Mouse (Mus musculus): ENCODE data around the gene Serpind1. TPM values are rescaled to one million over a fixed set of nuclear protein-coding genes. Genes with fewer than 3 reads are reported as not detected.

Serpind1 gene
- polyA plus RNA-seq, 1 experiment from 2014 or later = 3.6 TPM

DNA sequence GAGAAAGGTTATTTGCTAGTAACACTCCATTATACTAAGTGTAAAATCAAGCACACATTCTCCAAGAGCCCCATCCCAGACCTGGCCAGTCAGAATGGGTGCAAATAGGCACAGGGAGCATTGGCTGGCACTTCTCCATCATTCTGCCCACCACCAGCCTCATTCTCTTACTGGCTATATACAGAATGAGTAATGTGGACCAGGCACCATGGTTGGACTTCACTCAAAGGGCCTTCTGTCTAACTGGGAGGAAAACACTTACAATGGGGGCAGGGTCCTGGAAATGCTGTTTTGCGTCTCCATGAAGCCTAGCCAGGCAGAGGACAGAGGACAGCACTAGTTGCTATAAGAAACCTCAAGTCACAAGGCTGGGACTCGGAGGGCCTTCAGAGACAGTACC is 5.1 kb upstream of the Serpind1 start:
- no peaks in the 10 kb centered on the region for H3K9me3 ChIP-seq
- no peaks in the 10 kb centered on the region for H3K4me1 ChIP-seq (replicated peaks)
- H3K27ac ChIP-seq (replicated peaks) = no peak overlapping the region
- H3K27me3 ChIP-seq = no peaks in the 10 kb centered on the region
- no peak overlapping the region for H3K4me3 ChIP-seq
- no peak overlapping the region for H3K9ac ChIP-seq
- H3K4me2 ChIP-seq = no peak overlapping the region
- 81% methylated on average over 2 of the region's 2 CpGs for WGBS
- peaks cover 60% of the 10 kb centered on the region for H3K36me3 ChIP-seq
- no peak for ATAC-seq (ENCODE audit: low FRiP score, low read depth)

DNA sequence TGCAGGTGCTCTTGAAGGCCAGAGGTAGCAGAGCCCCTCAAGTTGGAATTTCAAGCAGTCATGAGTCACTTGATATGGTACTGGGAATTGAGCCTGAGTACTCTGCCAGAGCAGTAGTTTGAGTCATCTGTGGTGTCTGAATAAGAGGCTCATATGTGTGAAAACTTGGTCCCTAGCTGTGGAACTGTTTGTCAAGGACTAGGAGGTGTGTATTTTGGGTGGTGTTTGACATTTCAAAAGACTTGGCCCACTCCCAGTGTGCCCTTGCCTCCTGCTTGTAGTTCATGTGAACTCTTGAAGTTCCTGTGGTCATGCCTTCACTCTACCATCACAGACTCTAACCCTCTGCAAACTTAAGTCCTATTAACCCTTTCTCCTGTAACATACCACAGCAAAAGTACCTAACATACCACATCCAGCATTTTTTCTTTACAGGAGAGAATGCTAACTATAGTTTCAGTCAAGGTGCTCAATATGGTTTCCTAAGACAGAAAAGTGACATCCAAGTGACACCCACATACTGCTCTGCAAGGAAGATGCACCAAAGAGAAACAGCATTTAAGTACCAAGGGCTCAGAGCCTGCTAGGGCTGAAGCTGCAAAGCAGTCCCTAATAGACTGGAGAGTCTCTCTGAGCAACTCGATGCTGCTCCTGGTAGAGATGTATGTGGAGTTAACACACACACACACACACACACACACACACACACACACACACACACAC is 1.2 kb upstream of the Serpind1 start:
- 92% methylated on average over 1 of the region's 1 CpGs for WGBS
- Histone ChIP-seq H3K9ac (no peak overlapping the region), H3K27me3 (no peaks in the 10 kb centered on the region)

GRCm38 (mm10) chr16:17331855-17332254 is 684 bp downstream of the Serpind1 start:
- no peak for ATAC-seq (ENCODE audit: low FRiP score, low read depth)
- Histone ChIP-seq H3K36me3 (peaks cover 29% of the 10 kb centered on the region), H3K4me3 (no peak overlapping the region), H3K27ac (replicated peaks) (no peak overlapping the region), H3K4me1 (replicated peaks) (no peaks in the 10 kb centered on the region), H3K4me2 (no peak overlapping the region), H3K27me3 (no peaks in the 10 kb centered on the region), H3K9me3 (no peaks in the 10 kb centered on the region), H3K9ac (no peak overlapping the region)
- WGBS = 92% methylated on average over 5 of the region's 5 CpGs

More for the DNA sequence above, 1.2 kb upstream of the Serpind1 start:
- Histone ChIP-seq H3K36me3 (peaks cover 31% of the 10 kb centered on the region), H3K27ac (replicated peaks) (no peak overlapping the region), H3K9me3 (no peaks in the 10 kb centered on the region), H3K4me1 (replicated peaks) (no peaks in the 10 kb centered on the region), H3K4me3 (no peak overlapping the region), H3K4me2 (no peak overlapping the region)
- ATAC-seq (ENCODE audit: low FRiP score, low read depth) = no peak

DNA sequence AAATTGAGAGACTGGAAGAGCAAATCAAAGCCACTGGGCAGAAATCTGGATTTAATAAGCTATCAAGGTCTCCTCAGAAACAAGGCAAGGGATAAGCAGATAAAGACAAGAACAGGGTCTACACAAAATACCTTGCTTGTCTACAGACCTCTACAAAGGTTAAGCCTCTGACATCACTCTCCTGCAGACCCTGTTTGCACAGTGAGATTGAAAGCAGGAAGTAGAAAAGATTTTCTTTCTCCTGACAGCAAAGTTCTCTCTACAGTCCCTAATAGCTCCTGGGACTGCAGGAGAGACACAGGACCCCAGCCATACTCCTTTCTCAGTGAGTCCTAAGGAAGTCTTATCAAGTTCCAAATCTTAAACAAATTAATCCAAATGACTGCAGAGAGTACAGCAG is 3.4 kb downstream of the Serpind1 start:
- Histone ChIP-seq H3K27me3 (no peaks in the 10 kb centered on the region), H3K36me3 (peaks cover 33% of the 10 kb centered on the region), H3K27ac (replicated peaks) (no peak overlapping the region), H3K4me1 (replicated peaks) (no peaks in the 10 kb centered on the region), H3K9me3 (no peaks in the 10 kb centered on the region), H3K4me3 (no peak overlapping the region), H3K4me2 (no peak overlapping the region), H3K9ac (no peak overlapping the region)
- no peak for ATAC-seq (ENCODE audit: low FRiP score, low read depth)

DNA sequence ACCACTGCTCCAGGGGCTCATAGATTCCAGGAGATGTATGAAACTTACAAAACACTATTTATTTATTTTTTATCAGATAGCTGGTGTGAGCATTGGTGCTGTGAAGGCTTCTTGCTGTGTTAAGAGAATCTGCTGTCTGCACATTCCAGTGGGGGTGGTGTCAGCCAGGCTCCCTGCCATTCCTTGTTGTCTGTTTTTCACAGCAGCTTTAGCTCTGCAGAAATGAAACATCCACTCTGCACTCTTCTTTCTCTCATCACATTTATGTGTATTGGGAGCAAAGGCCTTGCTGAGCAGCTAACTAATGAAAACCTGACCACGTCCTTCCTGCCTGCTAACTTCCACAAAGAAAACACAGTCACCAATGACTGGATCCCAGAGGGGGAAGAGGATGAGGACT is 4.9 kb downstream of the Serpind1 start:
- 87% methylated on average over 1 of the region's 1 CpGs for WGBS
- ATAC-seq (ENCODE audit: low FRiP score, low read depth) = no peak
- Histone ChIP-seq H3K9ac (no peak overlapping the region), H3K9me3 (no peaks in the 10 kb centered on the region), H3K4me3 (no peak overlapping the region), H3K4me2 (no peak overlapping the region), H3K27ac (replicated peaks) (no peak overlapping the region), H3K36me3 (peaks cover 38% of the 10 kb centered on the region), H3K4me1 (replicated peaks) (no peaks in the 10 kb centered on the region), H3K27me3 (no peaks in the 10 kb centered on the region)

DNA sequence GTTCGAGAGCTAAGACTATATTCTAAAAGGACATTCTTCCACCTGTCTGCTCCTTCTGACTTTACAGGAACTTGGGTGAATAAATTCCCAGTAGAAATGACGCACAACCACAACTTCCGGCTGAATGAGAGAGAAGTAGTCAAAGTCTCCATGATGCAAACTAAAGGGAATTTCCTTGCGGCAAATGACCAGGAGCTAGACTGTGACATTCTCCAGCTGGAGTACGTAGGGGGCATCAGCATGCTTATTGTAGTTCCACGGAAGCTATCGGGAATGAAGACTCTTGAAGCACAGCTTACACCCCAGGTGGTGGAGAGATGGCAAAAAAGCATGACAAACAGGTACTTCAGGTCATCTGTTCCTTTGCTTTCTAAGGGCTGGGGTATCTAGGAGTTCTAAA is 8.5 kb downstream of the Serpind1 start:
- no peak overlapping the region for H3K4me2 ChIP-seq
- H3K4me1 ChIP-seq (replicated peaks) = no peaks in the 10 kb centered on the region
- no peak overlapping the region for H3K9ac ChIP-seq
- H3K36me3 ChIP-seq = peaks cover 47% of the 10 kb centered on the region
- no peak overlapping the region for H3K27ac ChIP-seq (replicated peaks)
- 88% methylated on average over 7 of the region's 7 CpGs for WGBS
- no peak for ATAC-seq (ENCODE audit: low FRiP score, low read depth)
- H3K9me3 ChIP-seq = no peaks in the 10 kb centered on the region
- no peak overlapping the region for H3K4me3 ChIP-seq
- no peaks in the 10 kb centered on the region for H3K27me3 ChIP-seq

GRCm38 (mm10) chr16:17340705-17341104 is 9.5 kb downstream of the Serpind1 start:
- Histone ChIP-seq H3K36me3 (peaks cover 46% of the 10 kb centered on the region), H3K4me2 (no peak overlapping the region), H3K9me3 (no peaks in the 10 kb centered on the region), H3K9ac (no peak overlapping the region), H3K27ac (replicated peaks) (no peak overlapping the region), H3K4me3 (no peak overlapping the region), H3K27me3 (no peaks in the 10 kb centered on the region), H3K4me1 (replicated peaks) (no peaks in the 10 kb centered on the region)
- WGBS = 90% methylated on average over 2 of the region's 2 CpGs
- no peak for ATAC-seq (ENCODE audit: low FRiP score, low read depth)

DNA sequence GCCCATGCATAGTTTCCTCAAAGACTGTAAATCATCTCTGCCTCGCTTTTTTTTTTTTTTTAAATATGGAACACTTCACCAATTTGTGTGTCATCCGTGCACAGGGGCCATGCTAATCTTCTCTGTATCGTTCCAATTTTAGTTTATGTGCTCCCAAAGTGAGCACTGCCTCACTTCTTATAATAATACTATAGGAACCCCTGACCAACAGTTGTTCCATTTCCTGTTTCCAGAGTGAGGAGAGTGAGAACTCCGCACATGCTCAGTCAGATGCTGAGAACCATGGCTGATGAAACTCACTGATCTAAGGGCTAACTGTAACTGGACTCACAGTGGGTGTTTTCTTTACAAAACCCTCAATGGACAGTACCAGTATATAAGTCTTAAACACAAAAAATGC is 10.7 kb downstream of the Serpind1 start:
- WGBS = 95% methylated on average over 4 of the region's 4 CpGs
- Histone ChIP-seq H3K9ac (no peak overlapping the region), H3K4me3 (no peak overlapping the region), H3K4me1 (replicated peaks) (no peaks in the 10 kb centered on the region), H3K27me3 (no peaks in the 10 kb centered on the region), H3K9me3 (no peaks in the 10 kb centered on the region), H3K27ac (replicated peaks) (no peak overlapping the region), H3K4me2 (no peak overlapping the region), H3K36me3 (peaks cover 42% of the 10 kb centered on the region)
- no peak for ATAC-seq (ENCODE audit: low FRiP score, low read depth)

DNA sequence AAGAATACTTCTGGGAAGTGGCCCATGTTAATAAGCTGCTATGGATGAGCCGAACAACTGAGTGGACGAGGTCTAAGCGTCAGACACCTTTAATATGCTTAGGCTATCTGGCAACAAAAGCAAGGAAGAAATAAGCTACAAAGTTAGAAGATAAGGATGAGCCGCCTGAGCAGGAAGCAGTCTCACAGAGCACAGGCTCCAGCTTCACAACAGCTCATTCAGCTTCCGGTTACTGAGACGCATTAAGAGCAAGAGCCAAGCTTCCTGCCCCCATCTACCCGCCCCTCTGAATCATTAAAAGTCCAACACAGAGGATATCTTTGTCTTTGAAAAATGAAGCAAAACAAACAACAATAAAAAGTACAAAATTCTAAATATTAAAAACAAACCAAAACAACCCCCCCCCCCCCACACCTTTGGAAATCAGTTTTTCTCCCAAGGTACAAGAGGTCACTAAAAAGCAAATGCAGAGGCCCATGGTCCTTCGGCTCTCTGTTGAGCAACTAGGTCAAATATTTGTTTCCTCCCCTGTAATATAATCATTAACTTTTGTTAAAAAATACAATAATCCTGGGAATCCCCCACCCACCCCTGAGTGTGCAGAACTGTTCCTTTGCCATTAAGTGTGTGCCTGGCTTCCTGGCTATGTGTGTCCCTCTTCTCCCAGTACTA is 14.1 kb downstream of the Serpind1 start:
- Histone ChIP-seq H3K4me3 (no peak overlapping the region), H3K36me3 (peaks cover 45% of the 10 kb centered on the region), H3K4me1 (replicated peaks) (no peaks in the 10 kb centered on the region), H3K27ac (replicated peaks) (no peak overlapping the region), H3K9ac (no peak overlapping the region), H3K9me3 (no peaks in the 10 kb centered on the region), H3K27me3 (no peaks in the 10 kb centered on the region), H3K4me2 (no peak overlapping the region)
- no peak for ATAC-seq (ENCODE audit: low FRiP score, low read depth)
- 91% methylated on average over 8 of the region's 8 CpGs for WGBS

GRCm38 (mm10) chr16:17345813-17346155 is 14.6 kb downstream of the Serpind1 start:
- Histone ChIP-seq H3K9me3 (no peaks in the 10 kb centered on the region), H3K27ac (replicated peaks) (no peak overlapping the region), H3K4me3 (no peak overlapping the region), H3K4me2 (no peak overlapping the region), H3K4me1 (replicated peaks) (no peaks in the 10 kb centered on the region), H3K27me3 (no peaks in the 10 kb centered on the region), H3K9ac (no peak overlapping the region), H3K36me3 (peaks cover 49% of the 10 kb centered on the region)
- 90% methylated on average over 2 of the region's 2 CpGs for WGBS
- ATAC-seq (ENCODE audit: low FRiP score, low read depth) = no peak

DNA sequence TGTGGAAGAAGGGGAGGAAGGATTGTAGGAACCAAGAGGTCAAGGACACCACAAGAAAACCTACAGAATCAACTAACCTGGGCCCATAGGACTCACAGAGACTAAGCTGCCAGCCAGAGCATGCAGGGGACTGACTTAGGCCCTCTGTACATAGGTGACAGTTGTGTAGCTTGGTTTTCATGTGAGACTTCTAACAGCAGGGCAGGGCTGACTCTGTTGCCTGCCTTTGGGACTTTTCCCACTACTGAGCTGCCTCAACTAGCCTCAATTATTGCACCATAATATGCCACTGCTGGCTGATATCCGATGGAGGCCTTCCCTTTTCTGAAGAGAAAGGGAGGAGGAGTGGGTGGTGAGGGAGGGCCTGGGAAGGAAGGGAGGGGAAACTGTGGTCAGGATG is 15.6 kb downstream of the Serpind1 start:
- 95% methylated on average over 1 of the region's 1 CpGs for WGBS
- ATAC-seq (ENCODE audit: low FRiP score, low read depth) = no peak
- Histone ChIP-seq H3K27me3 (no peaks in the 10 kb centered on the region), H3K4me3 (no peak overlapping the region), H3K9me3 (no peaks in the 10 kb centered on the region), H3K36me3 (peaks cover 58% of the 10 kb centered on the region), H3K9ac (no peak overlapping the region), H3K27ac (replicated peaks) (no peak overlapping the region), H3K4me2 (no peak overlapping the region), H3K4me1 (replicated peaks) (no peaks in the 10 kb centered on the region)

DNA sequence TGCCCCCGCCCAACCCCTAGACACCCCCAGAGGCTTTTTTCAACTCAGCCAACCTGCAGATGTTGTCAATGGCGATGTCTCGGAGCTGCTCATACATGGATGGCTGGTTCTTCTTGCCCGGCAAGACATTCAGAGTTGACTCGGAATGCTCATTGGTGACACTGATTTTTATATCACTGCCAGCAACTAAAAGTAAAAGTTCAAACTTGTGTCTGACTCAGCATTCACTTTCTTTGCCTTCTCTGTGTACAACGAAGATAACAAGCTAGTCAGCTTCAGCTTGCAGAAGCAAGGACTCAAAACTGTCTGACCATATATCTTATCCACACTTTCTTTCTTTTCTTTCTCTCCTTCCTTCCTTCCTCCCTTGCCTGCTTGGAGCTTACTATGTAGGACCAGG is 24.9 kb downstream of the Serpind1 start:
- ATAC-seq (ENCODE audit: low FRiP score, low read depth) = no peak
- WGBS = 92% methylated on average over 6 of the region's 6 CpGs
- H3K9me3 ChIP-seq = no peaks in the 10 kb centered on the region
- no peak overlapping the region for H3K9ac ChIP-seq
- H3K27me3 ChIP-seq = no peaks in the 10 kb centered on the region
- H3K4me2 ChIP-seq = no peak overlapping the region
- H3K27ac ChIP-seq (replicated peaks) = no peak overlapping the region
- peaks cover 72% of the 10 kb centered on the region for H3K36me3 ChIP-seq
- H3K4me1 ChIP-seq (replicated peaks) = no peaks in the 10 kb centered on the region
- H3K4me3 ChIP-seq = no peak overlapping the region

GRCm38 (mm10) chr16:17358787-17359186 is 27.6 kb downstream of the Serpind1 start:
- no peak overlapping the region for H3K27ac ChIP-seq (replicated peaks)

More at GRCm38 (mm10) chr16:17358787-17359186, 27.6 kb downstream of the Serpind1 start:
- Histone ChIP-seq H3K4me1 (replicated peaks) (no peaks in the 10 kb centered on the region), H3K9ac (no peak overlapping the region), H3K36me3 (peaks cover 66% of the 10 kb centered on the region), H3K4me3 (no peak overlapping the region), H3K4me2 (no peak overlapping the region), H3K27me3 (no peaks in the 10 kb centered on the region), H3K9me3 (no peaks in the 10 kb centered on the region)
- no peak for ATAC-seq (ENCODE audit: low FRiP score, low read depth)
- WGBS = 93% methylated on average over 4 of the region's 4 CpGs
